Mouse (Mus musculus): Measurements from ENCODE around the gene Ppip5k1.

GRCm38 (mm10) chr2:121271928-121272516 lies 83.2 kb downstream of the Ppip5k1 start:
- TF ChIP-seq CTCF (IDR thresholded peaks at IDR 0.05) (no peak), POLR2A (IDR thresholded peaks at IDR 0.05; ENCODE audit: insufficient read depth, low read depth, low read length) (no peak), EP300 (IDR thresholded peaks at IDR 0.05; ENCODE audit: insufficient read depth, low read depth, low read length) (no peak)
